21 mouse cellular contexts compared by ENCODE assay signal in the genomic region with DNA sequence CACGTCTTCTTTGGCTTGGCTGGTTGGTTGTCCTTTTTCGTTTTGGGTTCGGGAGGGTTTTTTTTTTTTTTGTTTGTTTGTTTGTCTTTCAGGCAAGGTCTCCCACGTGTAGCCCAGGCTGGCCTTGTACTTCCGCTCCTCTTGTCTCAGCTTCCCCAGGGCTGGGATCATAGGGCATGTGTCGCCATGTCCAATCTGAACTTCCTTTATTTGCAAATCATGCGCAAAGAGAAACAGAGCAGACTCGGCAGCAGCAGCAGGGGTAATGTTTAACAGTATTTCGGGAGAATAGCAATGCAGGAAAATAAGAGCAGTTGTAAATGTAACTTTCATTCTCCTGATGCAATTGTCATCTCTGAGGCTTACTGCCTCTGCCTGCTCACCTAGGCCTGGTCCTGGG. TPM values are rescaled to one million over a fixed set of nuclear protein-coding genes. Genes with fewer than 3 reads are reported as not detected.
A peak's percentile ranks its signal among the peaks of the same experiment; 100 is the strongest.
DNase-seq lines count a peak whose midpoint lies in the region; ATAC-seq and TF ChIP-seq lines count a peak whose summit lies in the region.
"Had no signal": no experiment of that assay in that cellular context is flagged by ENCODE, and none has a peak within 500 bp of the region (broad histone marks: within the 10 kb centered on the region; RNA-seq: fewer than 3 reads in every experiment).

No protein-coding gene starts in this region.

- H3K4me3 ChIP-seq in E14TG2a.4 (replicated peaks; ENCODE audit: low read length), result peak overlapping the region; percentile 37
- no peak overlapping the region for H3K4me3 ChIP-seq in kidney, embryonic 16.5 days (ENCODE audit: low read length)
- H3K4me3 ChIP-seq in liver, embryonic 16.5 days (ENCODE audit: low read depth, low read length), result no peak overlapping the region
- H3K4me3 ChIP-seq in forebrain, embryonic 15.5 days, result no peak overlapping the region
- H3K4me3 ChIP-seq: embryonic facial prominence, embryonic 12.5 days; heart, embryonic 15.5 days had no signal

- 70% methylated on average over 9 of the region's 9 CpGs for WGBS in kidney, embryonic 16.5 days
- WGBS in liver, embryonic 16.5 days (ENCODE audit: insufficient replicate concordance), result 57% methylated on average over 9 of the region's 9 CpGs
- 83% methylated on average over 9 of the region's 9 CpGs for WGBS in forebrain, embryonic 15.5 days

- H3K4me2 ChIP-seq in kidney, embryonic 16.5 days (replicated peaks; ENCODE audit: low read depth, low read length), result no peak overlapping the region
- no peak overlapping the region for H3K4me2 ChIP-seq in liver, embryonic 16.5 days (ENCODE audit: low read depth, low read length)
- no peak overlapping the region for H3K4me2 ChIP-seq in forebrain, embryonic 15.5 days (replicated peaks)
- H3K4me2 ChIP-seq: embryonic facial prominence, embryonic 12.5 days; heart, embryonic 15.5 days had no signal

- no peak for TF ChIP-seq CTCF in E14TG2a.4 (conservative IDR thresholded peaks at IDR 0.05; ENCODE audit: low read length)

- H3K36me3 ChIP-seq in E14TG2a.4 (ENCODE audit: insufficient read depth, low read length), result no peaks in the 10 kb centered on the region
- H3K36me3 ChIP-seq in kidney, embryonic 16.5 days (ENCODE audit: insufficient read depth, low read length), result no peaks in the 10 kb centered on the region
- H3K36me3 ChIP-seq in liver, embryonic 16.5 days (ENCODE audit: control insufficient read depth, insufficient read depth), result no peaks in the 10 kb centered on the region
- H3K36me3 ChIP-seq in forebrain, embryonic 15.5 days, result no peaks in the 10 kb centered on the region
- H3K36me3 ChIP-seq: embryonic facial prominence, embryonic 12.5 days; heart, embryonic 15.5 days had no signal

- peaks cover 72% of the 10 kb centered on the region for H3K4me1 ChIP-seq in E14TG2a.4 (replicated peaks; ENCODE audit: low read depth, low read length)
- peaks cover 23% of the 10 kb centered on the region for H3K4me1 ChIP-seq in kidney, embryonic 16.5 days (ENCODE audit: insufficient read depth, low read length)
- H3K4me1 ChIP-seq in liver, embryonic 16.5 days (ENCODE audit: control insufficient read depth, low read depth, low read length), result peaks cover 28% of the 10 kb centered on the region
- peaks cover 12% of the 10 kb centered on the region for H3K4me1 ChIP-seq in forebrain, embryonic 15.5 days

- peak; percentile 38 for DNase-seq in kidney, adult 18-20 months
- DNase-seq in kidney, postnatal 14 days, result no peak
- no peak for DNase-seq in cerebellum, adult 8-10 months
- DNase-seq: adrenal gland, postnatal 14 days; cerebellum, adult 11-12 months; heart, adult 18-20 months; left cerebral cortex, postnatal 4 days; lung, adult 18-20 months; midbrain, embryonic 14.5 days; thymus, postnatal 4 days had no signal

- 0 out of 2 replicates have a peak, but pooled peaks cover 5% of the 10 kb centered on the region for H3K27me3 ChIP-seq in E14TG2a.4 (ENCODE audit: insufficient read depth, low read length)
- no peaks in the 10 kb centered on the region for H3K27me3 ChIP-seq in kidney, embryonic 16.5 days (ENCODE audit: insufficient read depth, low read length)
- no peaks in the 10 kb centered on the region for H3K27me3 ChIP-seq in liver, embryonic 16.5 days (ENCODE audit: control insufficient read depth, insufficient read depth, low read depth, low read length)
- H3K27me3 ChIP-seq in forebrain, embryonic 15.5 days, result no peaks in the 10 kb centered on the region
- H3K27me3 ChIP-seq: embryonic facial prominence, embryonic 12.5 days; heart, embryonic 15.5 days; Patski had no signal

- ATAC-seq in kidney, embryonic 16.5 days (ENCODE audit: low FRiP score, low TSS enrichment), result no peak
- ATAC-seq in liver, embryonic 16.5 days (ENCODE audit: low read depth), result peak; percentile 25; the same call in 1 of the 2 replicates
- ATAC-seq in erythroid progenitor cell, adult 5-6 weeks (replicated peaks; ENCODE audit: low FRiP score, poor library complexity, severe bottlenecking), result no peak
- no peak for ATAC-seq in forebrain, embryonic 15.5 days (replicated peaks)
- ATAC-seq: activated CD4-positive, CD25-positive, alpha-beta regulatory T cell, adult 4 months; Patski had no signal

- no peaks in the 10 kb centered on the region for H3K9me3 ChIP-seq in E14TG2a.4 (ENCODE audit: low read length)
- 0 out of 2 replicates have a peak, but pooled peaks cover 5% of the 10 kb centered on the region for H3K9me3 ChIP-seq in kidney, embryonic 16.5 days (ENCODE audit: low read length)
- H3K9me3 ChIP-seq in liver, embryonic 16.5 days (replicated peaks; ENCODE audit: control insufficient read depth, low read length), result no peaks in the 10 kb centered on the region
- no peaks in the 10 kb centered on the region for H3K9me3 ChIP-seq in forebrain, embryonic 15.5 days
- H3K9me3 ChIP-seq: embryonic facial prominence, embryonic 12.5 days; heart, embryonic 15.5 days had no signal

- H3K9ac ChIP-seq in kidney, embryonic 16.5 days (replicated peaks; ENCODE audit: low read length), result no peak overlapping the region
- H3K9ac ChIP-seq in liver, embryonic 16.5 days (ENCODE audit: low read depth, low read length), result no peak overlapping the region
- H3K9ac ChIP-seq in forebrain, embryonic 15.5 days (replicated peaks), result no peak overlapping the region
- H3K9ac ChIP-seq: embryonic facial prominence, embryonic 12.5 days; heart, embryonic 15.5 days had no signal

- H3K27ac ChIP-seq in kidney, embryonic 16.5 days (ENCODE audit: low read length), result peak overlapping the region; percentile 16; the same call in 1 of the 2 replicates
- H3K27ac ChIP-seq in liver, embryonic 16.5 days (ENCODE audit: low read length), result peak overlapping the region; percentile 65
- H3K27ac ChIP-seq in forebrain, embryonic 15.5 days (replicated peaks), result no peak overlapping the region
- H3K27ac ChIP-seq: embryonic facial prominence, embryonic 12.5 days; heart, embryonic 15.5 days had no signal

RNA-seq across cellular contexts. Expression of a gene that starts 27.0 kb away (rescaled TPM):
- 10.0 and 12.9 TPM in 2 replicates for polyA plus RNA-seq in kidney, embryonic 16.5 days (2015; fragmentation: Nextera tagmentation; extraction: Ambion mirVana)
- polyA plus RNA-seq in liver, embryonic 16.5 days (2015; fragmentation: Nextera tagmentation; extraction: Ambion mirVana), result 6.7 and 7.4 TPM in 2 replicates
- total RNA-seq in erythroid progenitor cell, adult 5-6 weeks (2015; ENCODE audit: low replicate concordance), result 28.5 and 40.2 TPM in 2 replicates
- 47.7 and 54.4 TPM in 2 replicates for total RNA-seq in erythroid progenitor cell, adult 5-6 weeks (2017; ENCODE audit: low replicate concordance)
- 35.0 and 36.3 TPM in 2 replicates for polyA plus RNA-seq in forebrain, embryonic 15.5 days (2015; fragmentation: Nextera tagmentation; extraction: Ambion mirVana)

RNA-seq across cellular contexts. Expression of a gene that starts 38.9 kb away (rescaled TPM):
- 0.42 TPM in 1 of 2 replicates, not detected in the other for polyA plus RNA-seq in kidney, embryonic 16.5 days (2015; fragmentation: Nextera tagmentation; extraction: Ambion mirVana)
- polyA plus RNA-seq in liver, embryonic 16.5 days (2015; fragmentation: Nextera tagmentation; extraction: Ambion mirVana), result 0.53 and 1.1 TPM in 2 replicates
- total RNA-seq in erythroid progenitor cell, adult 5-6 weeks (2015; ENCODE audit: low replicate concordance), result not detected in 2 replicates
- total RNA-seq in erythroid progenitor cell, adult 5-6 weeks (2017; ENCODE audit: low replicate concordance), result not detected in 2 replicates
- 5.6 and 7.4 TPM in 2 replicates for polyA plus RNA-seq in forebrain, embryonic 15.5 days (2015; fragmentation: Nextera tagmentation; extraction: Ambion mirVana)
- polyA plus RNA-seq: activated CD4-positive, CD25-positive, alpha-beta regulatory T cell, adult 4 months; cortical plate, adult 2 months; midbrain, embryonic 14.5 days; Patski; small intestine, adult 2 months had no signal
